Mouse (Mus musculus) kidney, embryonic 14.5 days (tissue): ENCODE data around the gene Car11. TPM values are rescaled to one million over a fixed set of nuclear protein-coding genes. Genes with fewer than 3 reads are reported as not detected.

ENCODE experiments used
- ATAC-seq: fragments of 200-750 bp; cut with Nextera tagmentation; 2 replicates; pipeline ENCODE4 v1.8.0; 2017; ENCODE audit warnings: moderate number of reproducible peaks, mild to moderate bottlenecking, moderate TSS enrichment, moderate library complexity; ENCODE audit not compliant: low FRiP score, low TSS enrichment
- H3K27ac ChIP-seq: fragments of 300-500 bp; sonication (generic); 2 replicates; pipeline ENCODE4 v1.5.1; 2014; ENCODE audit warnings: low read depth, mild to moderate bottlenecking, low read length, moderate library complexity, mixed read lengths
- H3K27me3 ChIP-seq: fragments of 300-500 bp; sonication (generic); 2 replicates; pipeline ENCODE4 v1.6.1; 2014; ENCODE audit warnings: mild to moderate bottlenecking, low read length; ENCODE audit not compliant: control insufficient read depth, insufficient read depth
- H3K36me3 ChIP-seq: fragments of 300-500 bp; sonication (generic); 2 replicates; pipeline ENCODE4 v1.6.1; 2014; ENCODE audit warnings: low read length, mixed read lengths; ENCODE audit not compliant: control insufficient read depth, insufficient read depth
- H3K4me1 ChIP-seq: fragments of 300-500 bp; sonication (generic); 2 replicates; pipeline ENCODE4 v1.6.1; 2014; ENCODE audit warnings: low read length, mixed read lengths; ENCODE audit not compliant: control insufficient read depth, insufficient read depth
- H3K4me2 ChIP-seq: fragments of 300-500 bp; sonication (generic); replicated peaks from 2 replicates; pipeline ENCODE4 v1.6.1; 2014; ENCODE audit warnings: low read depth, mild to moderate bottlenecking, low read length
- H3K4me3 ChIP-seq: fragments of 300-500 bp; sonication (generic); 2 replicates; pipeline ENCODE4 v1.5.1; 2014; ENCODE audit warnings: mild to moderate bottlenecking, low read length
- H3K9ac ChIP-seq: fragments of 300-500 bp; sonication (generic); 2 replicates; pipeline ENCODE4 v1.6.1; 2014; ENCODE audit warnings: low read depth, mild to moderate bottlenecking, low read length, moderate library complexity
- H3K9me3 ChIP-seq: fragments of 300-500 bp; sonication (generic); 2 replicates; pipeline ENCODE4 v1.6.1; 2016; ENCODE audit warnings: low read length; ENCODE audit not compliant: control insufficient read depth
- WGBS: fragments of 180-500 bp; shearing (Covaris S2); extraction: QIAGEN DNeasy Blood & Tissue Kit; methylation state at CpG from one replicate; pipeline ENCODE4 v1.1.7; 2014; 5-methylcytosine and 5-hydroxymethylcytosine counted together
- polyA plus RNA-seq: library from polyadenylated mRNA; unstranded; fragments of >200 nt; fragmentation: Nextera tagmentation; extraction: Ambion mirVana; gene quantifications from 2 replicates; pipeline ENCODE4 v1.2.1, GENCODE M21; 2014

Gene Car11
- polyA plus RNA-seq, 1 experiment from 2014 or later = 6.9 TPM

DNA sequence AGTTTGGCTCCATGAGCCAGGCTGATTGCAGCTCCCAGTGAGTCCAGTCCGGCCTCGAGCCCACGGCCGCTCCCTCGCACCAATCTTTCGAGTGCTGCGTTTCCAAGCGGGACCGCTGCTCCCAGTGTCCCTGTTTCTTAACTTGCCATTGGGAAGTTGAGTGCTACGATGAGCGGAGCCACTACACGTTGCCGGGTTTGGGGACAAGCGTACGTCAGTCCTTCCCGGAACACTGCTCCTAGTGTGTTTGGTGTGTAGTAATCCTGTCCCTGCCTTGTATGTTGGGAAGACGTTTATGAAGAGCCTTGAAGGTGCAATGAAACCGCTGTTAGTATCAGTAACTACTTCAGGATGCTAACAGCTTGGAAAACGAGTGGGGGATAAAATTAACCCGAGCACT lies 18.7 kb downstream of the Car11 start:
- peak overlapping the region; percentile 63 for H3K4me3 ChIP-seq
- H3K36me3 ChIP-seq = peaks cover 45% of the 10 kb centered on the region
- peak overlapping the region; percentile 74 for H3K27ac ChIP-seq
- peaks cover 39% of the 10 kb centered on the region for H3K4me1 ChIP-seq
- H3K9ac ChIP-seq = peak overlapping the region; percentile 91
- no peaks in the 10 kb centered on the region for H3K27me3 ChIP-seq
- under 1% methylated on average over 20 of the region's 20 CpGs for WGBS
- H3K4me2 ChIP-seq = peak overlapping the region; percentile 94
- ATAC-seq = no peak
- H3K9me3 ChIP-seq = no peaks in the 10 kb centered on the region

DNA sequence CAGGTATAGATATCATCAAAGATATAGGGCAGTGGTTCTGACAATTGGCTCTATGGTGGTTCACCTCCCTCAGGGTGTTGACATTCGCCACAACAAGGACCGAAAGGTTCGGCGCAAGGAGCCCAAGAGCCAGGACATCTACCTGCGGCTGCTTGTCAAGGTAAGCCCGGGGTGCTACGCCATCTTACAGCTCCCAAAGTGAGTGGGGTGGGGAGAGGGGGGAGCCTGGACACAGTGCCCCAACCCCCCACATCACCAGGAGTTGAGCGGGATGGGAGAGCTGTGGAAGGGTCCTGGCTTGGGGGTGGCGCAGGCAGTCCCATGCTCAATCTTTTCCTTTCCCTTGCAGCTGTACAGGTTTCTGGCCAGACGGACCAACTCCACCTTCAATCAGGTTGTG lies 19.5 kb downstream of the Car11 start:
- Histone ChIP-seq H3K36me3 (peaks cover 51% of the 10 kb centered on the region), H3K4me1 (peaks cover 36% of the 10 kb centered on the region), H3K27me3 (no peaks in the 10 kb centered on the region), H3K9ac (peak overlapping the region; percentile 91), H3K27ac (no peak overlapping the region), H3K4me2 (peak overlapping the region; percentile 94), H3K9me3 (no peaks in the 10 kb centered on the region), H3K4me3 (peak overlapping the region; percentile 63)
- ATAC-seq = no peak
- WGBS = 82% methylated on average over 10 of the region's 10 CpGs

DNA sequence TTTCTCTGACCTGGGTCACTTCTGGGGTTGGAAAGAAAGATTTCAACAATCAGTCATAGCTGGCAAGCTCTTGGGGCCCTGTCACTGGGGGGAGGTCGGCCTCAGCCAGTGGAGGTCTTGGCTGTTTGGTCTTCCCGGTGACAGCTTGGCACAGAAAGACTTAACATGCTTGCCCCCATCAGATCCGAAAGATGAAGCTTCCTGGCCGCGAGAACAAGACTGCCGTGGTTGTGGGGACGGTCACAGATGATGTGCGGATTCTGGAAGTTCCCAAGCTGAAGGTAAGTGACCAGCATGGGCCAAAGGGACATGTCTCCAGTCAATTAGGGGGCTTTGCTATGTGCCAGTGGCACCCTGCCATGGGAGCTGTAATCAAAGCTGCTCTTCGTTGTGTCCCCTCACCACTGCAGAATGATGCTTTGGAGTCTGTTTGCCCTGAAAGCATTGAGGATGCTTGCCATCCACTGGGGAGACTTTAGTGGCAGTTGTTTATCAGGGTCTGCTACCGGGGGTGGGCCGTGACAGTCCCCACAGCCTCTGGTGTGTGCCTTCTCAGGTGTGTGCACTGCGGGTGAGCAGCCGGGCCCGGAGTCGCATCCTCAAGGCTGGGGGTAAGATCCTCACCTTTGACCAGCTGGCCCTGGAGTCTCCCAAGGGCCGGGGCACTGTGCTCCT lies 20.2 kb downstream of the Car11 start:
- Histone ChIP-seq H3K27me3 (no peaks in the 10 kb centered on the region), H3K27ac (no peak overlapping the region), H3K4me3 (peak overlapping the region; percentile 63; the same call in 1 of the 2 replicates), H3K4me1 (peaks cover 31% of the 10 kb centered on the region), H3K9ac (peak overlapping the region; percentile 91; the same call in 1 of the 2 replicates), H3K36me3 (peaks cover 58% of the 10 kb centered on the region), H3K4me2 (peak overlapping the region; percentile 94; the same call in 1 of the 2 replicates), H3K9me3 (no peaks in the 10 kb centered on the region)
- WGBS = 88% methylated on average over 15 of the region's 16 CpGs
- ATAC-seq = no peak

DNA sequence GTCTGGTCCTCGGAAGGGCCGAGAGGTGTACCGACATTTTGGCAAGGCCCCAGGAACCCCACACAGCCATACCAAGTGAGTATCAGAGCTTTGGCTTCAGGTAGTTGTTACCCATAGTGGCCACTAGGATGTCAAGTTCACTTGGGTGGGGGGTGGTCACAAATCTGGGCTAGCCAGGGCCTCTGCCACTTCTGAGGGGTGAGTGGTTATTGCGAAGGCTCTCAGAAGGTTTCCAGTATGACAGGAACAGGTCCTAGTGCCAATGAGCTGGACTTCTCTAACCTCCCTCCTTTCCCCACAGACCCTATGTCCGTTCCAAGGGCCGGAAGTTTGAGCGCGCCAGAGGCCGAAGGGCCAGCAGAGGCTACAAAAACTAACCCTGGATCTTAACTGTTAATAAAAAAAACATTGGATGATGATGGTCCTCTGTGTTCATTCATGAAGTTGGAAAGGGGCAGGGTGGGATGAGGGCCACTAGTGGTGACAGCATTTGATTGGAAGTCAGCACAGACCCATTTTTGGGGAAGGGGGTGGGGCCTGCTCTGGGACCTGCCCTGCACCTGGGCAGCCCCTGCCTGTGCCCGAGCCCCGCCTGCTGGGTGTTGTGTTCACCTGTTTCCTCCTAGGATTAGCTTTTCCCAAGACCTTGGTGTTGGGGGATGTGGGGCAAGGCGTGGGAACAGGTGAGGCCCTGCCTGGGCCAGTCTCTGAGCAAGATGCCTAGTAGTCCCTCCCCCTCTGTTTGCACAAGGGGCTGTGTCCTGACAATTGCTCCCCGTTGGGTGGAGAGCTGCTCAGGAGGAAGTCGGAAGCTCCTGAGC lies 21.0 kb downstream of the Car11 start, which contains the start of gene Fam83e:
Gene Fam83e (plus strand): TSS at position 800 of the 821 bp plus-strand sequence.
- H3K4me3 ChIP-seq = no peak within 1 kb of the TSS
- WGBS = 82% methylated on average over 14 of the region's 14 CpGs

DNA sequence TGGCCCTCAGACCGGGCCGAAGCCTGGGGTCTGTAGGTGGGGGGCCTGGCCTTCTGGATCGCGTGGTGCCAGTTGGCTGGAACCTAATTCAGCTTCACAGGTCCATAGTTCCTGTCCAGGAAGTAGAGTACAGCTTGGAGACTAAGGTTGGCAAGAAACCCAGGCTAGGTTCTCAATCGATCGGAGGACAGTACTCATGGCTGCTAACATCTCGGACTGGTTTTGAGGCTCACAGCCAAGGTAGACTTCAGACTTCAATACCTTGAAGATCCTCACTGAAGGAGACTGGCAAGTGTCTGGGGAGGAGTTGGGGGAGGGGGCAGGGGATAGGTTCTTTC lies 21.6 kb downstream of the Car11 start:
- peaks cover 23% of the 10 kb centered on the region for H3K4me1 ChIP-seq
- no peaks in the 10 kb centered on the region for H3K27me3 ChIP-seq
- H3K4me2 ChIP-seq = no peak overlapping the region
- H3K36me3 ChIP-seq = peaks cover 71% of the 10 kb centered on the region
- ATAC-seq = no peak
- H3K9me3 ChIP-seq = no peaks in the 10 kb centered on the region
- no peak overlapping the region for H3K27ac ChIP-seq
- 84% methylated on average over 7 of the region's 7 CpGs for WGBS
- no peak overlapping the region for H3K4me3 ChIP-seq
- 0 out of 2 replicates have a peak overlapping the region, but pooled peaks have one; percentile 28 for H3K9ac ChIP-seq

More for the DNA sequence above, 21.0 kb downstream of the Car11 start, which contains the start of gene Fam83e:
- Histone ChIP-seq H3K27ac (no peak within 1 kb of the TSS), H3K9ac (0 out of 2 replicates have a peak within 1 kb of the TSS, but pooled peaks have one; percentile 28), H3K36me3 (peaks cover 65% of the 10 kb centered on the region), H3K27me3 (no peaks in the 10 kb centered on the region), H3K4me1 (peaks cover 29% of the 10 kb centered on the region), H3K4me2 (0 out of 2 replicates have a peak within 1 kb of the TSS, but pooled peaks have one; percentile 94), H3K9me3 (no peaks in the 10 kb centered on the region)
- ATAC-seq = no peak

DNA sequence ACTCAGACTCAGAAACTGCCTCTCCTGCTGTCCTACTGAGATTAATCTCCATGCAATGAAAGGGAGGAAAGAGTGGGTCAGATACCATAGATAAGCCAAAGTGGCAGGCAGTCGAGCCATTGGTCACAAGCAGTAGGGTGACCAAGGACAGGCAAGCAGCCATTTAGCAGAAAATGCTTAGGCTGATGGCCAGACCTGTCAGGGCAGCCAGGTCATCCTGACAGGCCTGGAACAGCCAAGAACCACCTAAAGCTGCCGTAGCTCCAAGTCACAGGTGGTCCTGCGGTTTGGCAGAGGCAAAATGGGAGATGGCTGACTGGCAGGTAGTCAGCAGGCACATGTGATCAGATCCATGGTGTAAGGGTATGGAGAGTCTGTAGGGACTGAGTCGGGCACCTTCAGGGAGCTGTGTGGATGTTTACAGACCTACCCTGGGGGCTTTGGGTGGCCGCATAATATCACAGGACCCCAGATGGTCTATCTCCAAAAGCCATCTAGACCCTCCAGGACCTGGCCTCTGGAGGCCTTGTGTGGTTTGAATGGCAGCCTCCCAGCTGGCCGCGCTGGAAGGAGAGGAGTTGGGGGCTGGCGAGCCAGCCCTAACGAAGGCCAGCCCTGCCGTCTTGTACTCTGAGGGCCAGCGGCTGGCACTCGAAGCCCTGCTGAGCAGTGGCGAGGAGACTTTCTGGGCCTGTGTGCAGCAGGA lies 22.2 kb downstream of the Car11 start:
- Histone ChIP-seq H3K9ac (no peak overlapping the region), H3K27me3 (no peaks in the 10 kb centered on the region), H3K4me2 (no peak overlapping the region), H3K9me3 (no peaks in the 10 kb centered on the region), H3K36me3 (peaks cover 77% of the 10 kb centered on the region), H3K4me3 (no peak overlapping the region), H3K4me1 (peaks cover 17% of the 10 kb centered on the region), H3K27ac (no peak overlapping the region)
- ATAC-seq = no peak
- WGBS = 67% methylated on average over 13 of the region's 13 CpGs

DNA sequence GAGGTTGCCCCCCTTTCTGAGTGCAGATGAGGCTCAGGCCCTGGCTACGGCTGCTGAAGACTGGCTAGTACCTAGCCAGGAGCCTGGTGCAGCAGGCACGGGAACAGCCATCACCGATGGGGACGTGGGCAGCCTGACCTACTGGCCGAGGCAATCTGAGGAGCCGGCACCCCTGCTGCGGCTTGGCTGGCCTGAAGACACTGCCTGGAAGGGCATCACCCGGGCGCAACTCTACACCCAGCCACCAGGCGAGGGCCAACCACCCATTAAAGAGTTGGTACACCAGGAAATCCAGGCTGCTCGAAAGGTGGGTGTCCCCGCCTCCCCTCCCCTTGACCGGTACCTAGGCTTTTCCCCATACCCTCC lies 22.7 kb downstream of the Car11 start:
- no peak overlapping the region for H3K9ac ChIP-seq
- peaks cover 82% of the 10 kb centered on the region for H3K36me3 ChIP-seq
- H3K27ac ChIP-seq = no peak overlapping the region
- H3K4me3 ChIP-seq = no peak overlapping the region
- H3K4me2 ChIP-seq = no peak overlapping the region
- WGBS = 65% methylated on average over 13 of the region's 13 CpGs
- no peak for ATAC-seq
- H3K4me1 ChIP-seq = peaks cover 13% of the 10 kb centered on the region
- H3K9me3 ChIP-seq = no peaks in the 10 kb centered on the region
- no peaks in the 10 kb centered on the region for H3K27me3 ChIP-seq

DNA sequence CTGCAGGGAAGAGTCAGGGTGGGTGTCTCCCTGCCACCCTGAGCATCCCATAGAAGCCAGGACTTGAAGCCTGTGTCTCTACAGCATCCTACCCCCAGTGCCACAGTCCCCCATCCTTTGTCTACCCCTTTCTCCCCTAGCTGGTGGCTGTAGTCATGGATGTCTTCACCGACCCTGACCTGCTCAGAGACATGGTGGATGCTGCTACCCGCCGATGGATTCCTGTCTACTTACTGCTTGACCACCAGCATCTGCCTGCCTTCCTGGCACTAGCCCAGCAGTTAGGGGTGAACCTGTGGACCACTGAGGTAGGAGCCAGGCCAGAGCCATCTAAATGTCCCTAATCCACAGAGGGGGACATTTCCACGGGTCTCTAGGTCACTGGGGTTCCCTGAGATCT lies 23.7 kb downstream of the Car11 start:
- no peak overlapping the region for H3K4me3 ChIP-seq
- H3K9ac ChIP-seq = no peak overlapping the region
- H3K27me3 ChIP-seq = no peaks in the 10 kb centered on the region
- H3K27ac ChIP-seq = no peak overlapping the region
- H3K4me2 ChIP-seq = no peak overlapping the region
- H3K4me1 ChIP-seq = peaks cover 13% of the 10 kb centered on the region
- H3K9me3 ChIP-seq = no peaks in the 10 kb centered on the region
- no peak for ATAC-seq
- H3K36me3 ChIP-seq = peaks cover 86% of the 10 kb centered on the region
- WGBS = 93% methylated on average over 4 of the region's 4 CpGs
